Mouse (Mus musculus) forebrain, embryonic 15.5 days (tissue): ENCODE data around the gene Zbtb49. TPM values are rescaled to one million over a fixed set of nuclear protein-coding genes. Genes with fewer than 3 reads are reported as not detected.
A peak's percentile ranks its signal among the peaks of the same experiment; 100 is the strongest.

Experiments used
- ATAC-seq: fragments of 200-750 bp; cut with Nextera tagmentation; replicated peaks from 2 replicates; pipeline ENCODE4 v1.8.0; 2017; ENCODE audit warnings: mild to moderate bottlenecking, moderate TSS enrichment, moderate library complexity
- H3K27ac ChIP-seq: fragments of 300-500 bp; sonication (generic); replicated peaks from 2 replicates; pipeline ENCODE4 v1.5.1; 2015; ENCODE audit warnings: mild to moderate bottlenecking, inconsistent platforms
- H3K27me3 ChIP-seq: fragments of 300-500 bp; sonication (generic); 2 replicates; pipeline ENCODE4 v1.6.1; 2015; ENCODE audit warnings: inconsistent platforms
- H3K36me3 ChIP-seq: fragments of 300-500 bp; sonication (generic); 2 replicates; pipeline ENCODE4 v1.6.1; 2015; ENCODE audit warnings: mild to moderate bottlenecking, inconsistent platforms
- H3K4me1 ChIP-seq: fragments of 300-500 bp; sonication (generic); 2 replicates; pipeline ENCODE4 v1.6.1; 2015; ENCODE audit warnings: inconsistent platforms
- H3K4me2 ChIP-seq: fragments of 300-500 bp; sonication (generic); replicated peaks from 2 replicates; pipeline ENCODE4 v1.6.1; 2015; ENCODE audit warnings: mild to moderate bottlenecking, inconsistent platforms
- H3K4me3 ChIP-seq: fragments of 300-500 bp; sonication (generic); 2 replicates; pipeline ENCODE4 v1.5.1; 2015; ENCODE audit warnings: mild to moderate bottlenecking, inconsistent platforms
- H3K9ac ChIP-seq: fragments of 300-500 bp; sonication (generic); replicated peaks from 2 replicates; pipeline ENCODE4 v1.6.1; 2015; ENCODE audit warnings: mild to moderate bottlenecking, inconsistent platforms
- H3K9me3 ChIP-seq: fragments of 300-500 bp; sonication (generic); 2 replicates; pipeline ENCODE4 v1.6.1; 2016; ENCODE audit warnings: inconsistent platforms
- WGBS: fragments of 180-500 bp; shearing (Covaris S2); methylation state at CpG from one replicate; pipeline ENCODE4 v1.1.7; 2015; ENCODE audit warnings: mixed read lengths; 5-methylcytosine and 5-hydroxymethylcytosine counted together
- polyA plus RNA-seq: library from polyadenylated mRNA; unstranded; fragments of >200 nt; fragmentation: Nextera tagmentation; extraction: Ambion mirVana; gene quantifications from 2 replicates; pipeline ENCODE4 v1.2.1, GENCODE M21; 2015

The Zbtb49 gene
- polyA plus RNA-seq, 1 experiment from 2014 or later: 26.4 TPM

DNA sequence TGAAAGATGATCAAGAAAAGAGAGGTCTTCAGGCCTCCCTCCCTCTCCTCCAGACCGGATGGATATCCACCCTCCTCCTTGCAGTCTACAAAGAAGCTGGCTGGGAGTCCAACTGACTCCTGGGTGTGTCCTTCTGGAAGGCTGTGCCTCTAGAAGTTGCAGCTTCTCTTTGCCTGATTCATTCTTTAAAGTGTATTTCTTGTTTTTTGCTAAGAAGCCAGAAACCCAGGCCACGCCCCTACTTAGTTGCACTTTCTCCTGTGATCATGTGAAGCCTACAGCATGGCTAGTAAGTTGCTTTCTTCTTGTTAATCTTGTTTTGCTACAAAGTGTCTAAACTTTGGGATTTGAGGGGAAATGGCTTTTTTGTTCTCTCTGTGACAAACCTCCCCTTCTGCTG, 33.3 kb downstream of the Zbtb49 start:
- Histone ChIP-seq H3K27me3 (0 out of 2 replicates have a peak, but pooled peaks cover 3% of the 10 kb centered on the region), H3K4me3 (no peak overlapping the region), H3K9me3 (no peaks in the 10 kb centered on the region), H3K9ac (no peak overlapping the region), H3K36me3 (no peaks in the 10 kb centered on the region), H3K27ac (no peak overlapping the region), H3K4me1 (no peaks in the 10 kb centered on the region), H3K4me2 (no peak overlapping the region)
- no peak for ATAC-seq
- 78% methylated on average over 2 of the region's 2 CpGs for WGBS

GRCm38 (mm10) chr5:38184688-38185285, 35.5 kb downstream of the Zbtb49 start:
- no peak overlapping the region for H3K4me3 ChIP-seq
- 86% methylated on average over 6 of the region's 6 CpGs for WGBS
- H3K9ac ChIP-seq: no peak overlapping the region
- no peak overlapping the region for H3K4me2 ChIP-seq
- no peaks in the 10 kb centered on the region for H3K9me3 ChIP-seq
- H3K36me3 ChIP-seq: no peaks in the 10 kb centered on the region
- no peak for ATAC-seq
- no peaks in the 10 kb centered on the region for H3K4me1 ChIP-seq
- 0 out of 2 replicates have a peak, but pooled peaks cover 3% of the 10 kb centered on the region for H3K27me3 ChIP-seq
- no peak overlapping the region for H3K27ac ChIP-seq

GRCm38 (mm10) chr5:38174256-38174912, 45.9 kb downstream of the Zbtb49 start:
- H3K27me3 ChIP-seq: no peaks in the 10 kb centered on the region
- H3K4me2 ChIP-seq: no peak overlapping the region
- 82% methylated on average over 16 of the region's 16 CpGs for WGBS
- no peak overlapping the region for H3K4me3 ChIP-seq
- no peak for ATAC-seq
- no peaks in the 10 kb centered on the region for H3K4me1 ChIP-seq
- H3K9ac ChIP-seq: no peak overlapping the region
- no peaks in the 10 kb centered on the region for H3K9me3 ChIP-seq
- H3K27ac ChIP-seq: no peak overlapping the region
- H3K36me3 ChIP-seq: no peaks in the 10 kb centered on the region

GRCm38 (mm10) chr5:38173766-38174165, 46.5 kb downstream of the Zbtb49 start:
- Histone ChIP-seq H3K27ac (no peak overlapping the region), H3K4me3 (no peak overlapping the region), H3K27me3 (no peaks in the 10 kb centered on the region), H3K4me2 (no peak overlapping the region), H3K9ac (no peak overlapping the region), H3K9me3 (no peaks in the 10 kb centered on the region), H3K4me1 (no peaks in the 10 kb centered on the region), H3K36me3 (no peaks in the 10 kb centered on the region)
- 53% methylated on average over 5 of the region's 5 CpGs for WGBS
- no peak for ATAC-seq

GRCm38 (mm10) chr5:38168497-38168896, 51.8 kb downstream of the Zbtb49 start:
- 77% methylated on average over 11 of the region's 11 CpGs for WGBS
- H3K27ac ChIP-seq: no peak overlapping the region
- no peak for ATAC-seq

DNA sequence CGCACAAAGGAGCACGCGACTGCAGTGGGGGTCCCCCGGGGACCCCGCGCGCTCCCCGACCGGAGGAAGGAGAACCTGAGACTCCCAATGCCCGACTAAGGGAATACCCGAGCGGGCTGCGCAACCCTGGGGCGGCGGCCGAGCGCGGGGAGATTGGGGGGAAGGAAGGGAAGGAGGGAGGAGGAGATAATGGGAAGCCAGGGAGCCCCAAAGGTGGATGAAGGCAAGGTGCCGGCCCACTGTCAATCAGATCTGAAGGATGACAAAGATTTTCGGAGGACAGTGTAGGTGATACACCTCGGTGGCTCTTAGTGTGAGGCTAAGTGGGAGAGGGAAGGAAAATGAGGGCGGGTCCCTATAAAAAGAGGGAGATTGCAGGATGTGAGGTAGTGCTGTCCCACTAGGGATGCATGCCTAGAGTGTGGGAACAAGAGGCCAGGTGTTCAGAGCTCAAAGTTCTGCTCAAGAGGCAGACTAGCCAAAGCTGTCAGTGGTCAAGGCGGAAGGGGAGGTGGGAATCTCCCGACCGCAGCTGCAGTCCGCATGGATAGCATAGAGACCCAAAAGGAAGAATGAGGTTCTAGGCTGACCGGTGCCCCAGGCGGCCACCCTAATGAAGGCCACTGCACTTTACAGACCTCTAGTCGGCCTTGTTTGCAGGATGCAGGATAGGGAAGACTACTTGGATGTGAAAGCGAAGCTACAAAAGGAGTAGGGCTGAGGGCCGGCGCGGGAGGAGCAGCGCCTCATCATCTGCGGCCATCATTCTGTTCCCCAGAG, 60.4 kb downstream of the Zbtb49 start, which contains the start of gene Nsg1:
TSS of gene Nsg1 (minus strand) at position 274 of the 780 bp plus-strand sequence.
- Histone ChIP-seq H3K27me3 (no peaks in the 10 kb centered on the region), H3K27ac (peak within 1 kb of the TSS; percentile 99), H3K36me3 (peaks cover 25% of the 10 kb centered on the region), H3K4me3 (peak within 1 kb of the TSS; percentile 93), H3K4me1 (peaks cover 39% of the 10 kb centered on the region), H3K9me3 (no peaks in the 10 kb centered on the region), H3K4me2 (peak within 1 kb of the TSS; percentile 75), H3K9ac (peak within 1 kb of the TSS; percentile 100)
- peak; percentile 67 for ATAC-seq
- 10% methylated on average over 35 of the region's 35 CpGs for WGBS

More at GRCm38 (mm10) chr5:38168497-38168896, 51.8 kb downstream of the Zbtb49 start:
- Histone ChIP-seq H3K27me3 (no peaks in the 10 kb centered on the region), H3K36me3 (no peaks in the 10 kb centered on the region), H3K9ac (no peak overlapping the region), H3K4me1 (no peaks in the 10 kb centered on the region), H3K4me2 (no peak overlapping the region), H3K9me3 (no peaks in the 10 kb centered on the region), H3K4me3 (no peak overlapping the region)

GRCm38 (mm10) chr5:38158947-38159633, 61.2 kb downstream of the Zbtb49 start:
- H3K36me3 ChIP-seq: peaks cover 32% of the 10 kb centered on the region
- peaks cover 47% of the 10 kb centered on the region for H3K4me1 ChIP-seq
- peak overlapping the region; percentile 100 for H3K9ac ChIP-seq
- H3K4me3 ChIP-seq: peak overlapping the region; percentile 93
- peak overlapping the region; percentile 99 for H3K27ac ChIP-seq
- peak overlapping the region; percentile 75 for H3K4me2 ChIP-seq
- WGBS: under 1% methylated on average over 79 of the region's 79 CpGs
- no peaks in the 10 kb centered on the region for H3K27me3 ChIP-seq
- no peaks in the 10 kb centered on the region for H3K9me3 ChIP-seq
- peak; percentile 87 for ATAC-seq

DNA sequence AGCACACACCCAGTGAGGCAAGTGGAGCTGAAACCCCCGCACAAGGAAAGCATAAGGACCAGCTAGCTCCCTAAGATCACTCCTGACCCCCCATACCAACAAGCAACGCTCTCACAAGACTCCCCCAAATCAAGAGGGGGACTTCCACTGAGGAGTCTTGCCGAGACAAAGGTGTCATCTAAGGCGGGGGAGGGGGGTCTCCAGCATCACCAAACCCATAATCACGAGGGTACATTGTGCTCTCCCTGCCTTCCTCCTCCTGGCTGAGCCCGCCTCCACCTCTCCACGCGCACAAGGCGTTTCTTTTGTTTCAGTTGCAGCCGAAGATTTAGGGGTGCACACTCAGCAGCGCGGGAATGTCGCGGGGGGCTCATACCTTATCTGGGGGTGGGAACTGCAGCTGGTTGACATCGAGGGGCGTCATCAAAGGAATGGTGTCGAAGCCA, 61.7 kb downstream of the Zbtb49 start:
- peak overlapping the region; percentile 75 for H3K4me2 ChIP-seq
- H3K36me3 ChIP-seq: peaks cover 38% of the 10 kb centered on the region
- peak overlapping the region; percentile 99 for H3K27ac ChIP-seq
- peak overlapping the region; percentile 93 for H3K4me3 ChIP-seq
- peak; percentile 66 for ATAC-seq
- no peaks in the 10 kb centered on the region for H3K9me3 ChIP-seq
- H3K27me3 ChIP-seq: no peaks in the 10 kb centered on the region
- under 1% methylated on average over 17 of the region's 17 CpGs for WGBS
- H3K4me1 ChIP-seq: peaks cover 52% of the 10 kb centered on the region
- H3K9ac ChIP-seq: peak overlapping the region; percentile 100

DNA sequence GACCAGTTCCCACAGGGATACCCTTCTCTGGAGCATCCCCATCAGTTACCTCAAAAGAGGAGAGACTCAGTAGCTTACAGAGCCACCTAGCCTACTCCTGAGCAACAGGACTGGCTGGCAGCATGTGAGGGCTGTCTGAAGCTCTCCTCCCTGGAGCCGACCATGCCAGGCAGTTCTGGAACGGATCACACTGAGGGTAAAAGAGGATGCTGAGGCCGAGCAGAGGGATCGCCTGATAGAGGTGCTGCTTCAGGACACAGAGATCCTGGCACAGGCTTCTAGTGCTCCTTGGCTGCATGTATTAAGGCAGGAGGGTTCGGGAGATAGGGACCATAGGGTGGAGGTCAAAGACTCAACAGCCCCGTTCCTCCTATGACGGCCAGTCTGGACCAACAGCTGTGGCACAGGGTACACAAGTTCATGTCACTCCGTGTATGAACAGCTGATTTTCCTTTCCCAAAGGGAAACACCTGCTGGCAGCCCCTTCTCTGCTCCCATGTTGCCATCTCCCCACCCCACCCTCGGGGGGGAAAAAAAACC, 62.7 kb downstream of the Zbtb49 start:
- H3K36me3 ChIP-seq: peaks cover 48% of the 10 kb centered on the region
- WGBS: 32% methylated on average over 9 of the region's 9 CpGs

GRCm38 (mm10) chr5:38153636-38154035, 66.6 kb downstream of the Zbtb49 start:
- Histone ChIP-seq H3K27ac (no peak overlapping the region), H3K9me3 (no peaks in the 10 kb centered on the region), H3K4me2 (peak overlapping the region; percentile 28), H3K4me3 (peak overlapping the region; percentile 1; the same call in 1 of the 2 replicates), H3K9ac (0 out of 2 replicates have a peak overlapping the region, but pooled peaks have one; percentile 1), H3K36me3 (peaks cover 80% of the 10 kb centered on the region), H3K27me3 (no peaks in the 10 kb centered on the region), H3K4me1 (peaks cover 75% of the 10 kb centered on the region)
- ATAC-seq: no peak
- 77% methylated on average over 5 of the region's 5 CpGs for WGBS

More for the DNA sequence above, 62.7 kb downstream of the Zbtb49 start:
- Histone ChIP-seq H3K4me2 (peak overlapping the region; percentile 75), H3K4me3 (peak overlapping the region; percentile 93), H3K27me3 (no peaks in the 10 kb centered on the region), H3K9ac (peak overlapping the region; percentile 100), H3K27ac (peak overlapping the region; percentile 99), H3K9me3 (no peaks in the 10 kb centered on the region), H3K4me1 (peaks cover 62% of the 10 kb centered on the region)
- no peak for ATAC-seq
